Mouse (Mus musculus) CD4-positive, CD25-positive, alpha-beta regulatory T cell, adult 2 months (primary cell): Measurements from ENCODE around the gene Pidd1.

ENCODE experiments used
- DNase-seq: peaks from one replicate; pipeline ENCODE4 v3.0.0-alpha.2; 2012; ENCODE audit warnings: low read depth, low spot score

The Pidd1 gene

DNA sequence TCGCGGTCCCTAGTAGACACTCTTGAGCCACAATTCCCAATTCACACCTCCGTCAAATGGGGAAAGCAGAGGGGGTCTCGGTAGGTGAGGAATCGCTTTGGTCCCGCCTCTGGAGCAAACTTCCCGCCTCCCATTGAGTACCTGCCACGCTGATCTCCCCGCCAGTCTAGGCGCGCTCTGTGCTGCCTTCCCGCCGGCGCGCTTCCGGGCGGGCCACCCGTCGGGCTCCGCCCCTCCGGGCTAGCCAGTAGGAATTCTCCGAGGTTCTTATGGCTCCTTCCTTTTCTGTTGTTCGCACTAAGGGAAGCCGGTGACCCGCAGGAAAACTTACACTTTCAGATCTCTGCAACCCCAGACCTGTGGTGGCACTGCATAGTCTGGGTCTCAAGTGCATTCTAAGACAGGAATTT, at the start of gene Pidd1:
Pidd1 (minus strand) TSS at position 198 of the 410 bp plus-strand sequence.
- DNase-seq = peak; percentile 78

GRCm38 (mm10) chr7:141492738-141493137, 48.9 kb upstream of the Pidd1 start:
- no peak for DNase-seq

DNA sequence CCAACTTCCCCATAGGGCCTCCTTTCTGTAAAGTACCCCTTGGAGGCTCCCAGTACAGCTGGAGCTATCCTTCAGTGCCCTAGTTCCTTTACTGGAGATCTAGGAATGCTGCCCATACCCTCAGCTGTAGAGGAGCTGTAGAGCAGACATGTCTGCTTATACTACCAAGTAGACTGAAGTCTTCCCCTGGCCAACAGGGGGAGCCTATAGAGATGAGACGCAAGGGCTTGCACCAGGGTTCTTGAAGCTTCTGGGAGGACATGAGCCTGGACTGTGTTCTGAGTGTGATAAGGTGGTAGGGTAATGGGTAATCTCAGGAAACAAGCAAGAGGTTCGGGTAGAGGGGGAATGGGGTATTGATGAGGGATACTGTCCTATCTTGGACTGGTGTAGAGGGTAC, 47.3 kb upstream of the Pidd1 start:
- DNase-seq = peak; percentile 35

DNA sequence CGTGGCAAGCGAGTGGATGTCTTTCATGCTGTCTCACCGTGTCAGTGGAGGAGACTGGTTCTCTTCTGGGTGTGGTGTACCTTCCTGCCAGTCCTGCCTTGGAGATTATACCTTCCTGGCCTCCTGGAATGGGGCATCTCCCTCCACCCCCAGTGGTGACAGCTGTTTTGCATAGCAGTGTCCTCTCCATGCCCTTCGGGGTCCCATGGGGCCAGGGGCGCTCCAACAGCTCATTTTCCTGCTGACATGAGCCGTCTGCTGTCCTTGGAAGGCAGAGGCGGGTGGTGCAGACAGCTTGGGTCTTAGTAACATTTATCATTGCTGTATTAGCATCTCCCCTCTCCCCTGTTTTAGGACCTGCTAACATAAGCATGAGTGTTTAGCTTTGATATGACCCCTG, 43.3 kb upstream of the Pidd1 start:
- DNase-seq = no peak

- DNase-seq = no peak
These were observed 42.4 kb upstream of the Pidd1 start for GRCm38 (mm10) chr7:141486239-141486638.

- DNase-seq = no peak
These were observed 41.8 kb upstream of the Pidd1 start for GRCm38 (mm10) chr7:141485606-141486005.

GRCm38 (mm10) chr7:141485186-141485585, 41.4 kb upstream of the Pidd1 start:
- DNase-seq = no peak

DNA sequence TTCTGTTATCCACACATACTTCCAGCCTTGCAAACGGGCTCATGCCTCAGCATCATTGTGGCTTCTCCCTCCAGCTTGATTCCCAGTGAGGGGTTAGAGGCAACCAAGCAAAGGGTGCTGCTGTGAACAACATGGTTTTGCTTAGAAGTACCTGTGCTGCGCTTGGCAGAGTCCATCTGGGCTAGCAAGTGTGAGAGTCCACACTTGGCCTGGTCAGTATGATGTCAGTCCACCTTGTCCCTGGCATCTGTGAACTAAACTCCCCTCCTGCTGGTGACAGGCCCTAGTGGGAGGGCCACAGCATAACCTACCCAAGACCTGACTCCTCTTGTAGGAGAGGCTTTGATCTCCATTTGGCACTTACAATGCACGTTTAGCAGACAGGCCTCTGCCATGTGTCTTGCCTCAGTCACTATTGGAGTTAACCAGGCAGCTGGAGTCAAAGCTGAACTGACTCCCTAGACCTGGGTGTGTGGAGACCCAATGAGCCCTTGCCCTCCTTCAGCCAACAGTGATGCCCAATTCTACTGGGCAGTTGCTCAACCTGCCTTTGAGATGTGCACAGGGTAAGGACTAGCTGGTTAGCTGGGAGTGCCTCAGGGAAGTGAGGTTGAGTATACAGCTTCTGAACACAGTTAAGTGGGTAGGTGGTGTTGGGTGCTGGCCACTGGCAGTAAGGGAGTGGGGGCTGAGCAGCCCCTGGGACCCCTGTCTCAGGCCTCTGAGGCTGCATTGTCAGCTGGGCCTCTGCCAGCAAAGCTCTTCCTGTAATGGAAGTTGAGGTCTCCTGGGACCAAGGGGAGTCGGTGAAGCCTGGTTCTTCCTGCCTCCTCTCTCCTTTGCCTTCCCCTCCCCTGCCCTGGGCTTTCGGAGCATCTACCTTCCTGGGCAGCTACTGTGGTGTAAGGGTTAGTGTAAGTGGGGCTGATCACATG, 40.6 kb upstream of the Pidd1 start:
- no peak for DNase-seq

GRCm38 (mm10) chr7:141483114-141483653, 39.4 kb upstream of the Pidd1 start:
- no peak for DNase-seq

- DNase-seq = no peak
These were observed 38.8 kb upstream of the Pidd1 start for GRCm38 (mm10) chr7:141482531-141483024.

GRCm38 (mm10) chr7:141481498-141482401, 37.9 kb upstream of the Pidd1 start:
- DNase-seq = peak; percentile 73

DNA sequence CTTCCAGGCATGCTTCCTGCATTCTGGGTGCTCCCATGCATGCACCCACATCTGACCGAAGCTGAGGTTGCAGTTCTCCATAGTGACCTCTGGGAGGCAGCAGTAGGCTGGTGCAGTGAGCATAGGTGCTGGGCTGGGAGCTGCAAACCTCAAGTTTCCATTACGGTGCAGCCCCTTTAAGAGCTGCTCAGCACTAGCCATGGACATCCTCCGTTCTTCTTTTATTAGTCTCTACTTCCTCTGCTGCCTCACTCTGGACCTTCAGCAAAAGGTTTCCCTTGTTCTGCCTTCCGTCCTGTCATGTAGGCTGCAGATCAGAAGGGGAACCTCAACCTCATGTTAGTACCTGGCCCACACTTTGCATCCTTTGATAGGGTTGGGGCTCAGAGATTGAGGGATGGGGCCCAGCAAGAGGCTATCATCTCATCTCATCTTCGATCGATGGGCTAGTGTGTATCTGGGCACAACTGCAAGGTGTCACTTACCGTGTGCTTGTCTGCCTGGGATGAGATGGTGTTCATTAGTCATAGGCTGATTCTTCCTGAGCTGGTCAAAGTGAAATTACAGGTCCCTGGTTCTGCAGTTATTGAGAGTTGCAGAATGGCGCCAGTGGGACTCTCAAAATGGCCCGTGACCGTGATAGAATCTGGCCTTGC, 37.1 kb upstream of the Pidd1 start:
- DNase-seq = peak; percentile 92

DNA sequence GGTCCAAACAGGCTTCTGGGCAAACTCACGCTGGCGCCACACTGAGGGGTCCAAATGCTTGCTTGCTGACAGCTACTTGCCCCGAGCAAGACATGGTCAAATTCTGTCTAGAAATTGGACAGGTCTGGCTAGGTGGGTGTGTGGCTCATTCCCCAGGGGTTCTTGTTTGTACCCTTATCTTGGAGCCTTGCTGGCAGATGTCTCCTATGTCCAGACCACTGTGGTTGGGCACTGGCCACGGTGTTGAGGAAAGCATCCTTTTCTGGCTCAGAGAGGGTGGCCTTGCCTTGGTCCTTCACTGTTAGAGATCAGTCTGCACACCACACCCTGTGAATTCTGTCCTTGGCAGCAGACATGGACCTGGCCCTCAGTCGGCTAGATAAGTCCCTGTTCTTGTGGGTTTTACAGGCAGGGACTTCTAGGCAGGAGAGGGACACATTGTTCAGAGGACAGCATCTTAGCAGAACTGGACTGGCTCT, 34.5 kb upstream of the Pidd1 start:
- DNase-seq = no peak

GRCm38 (mm10) chr7:141477578-141478269, 33.9 kb upstream of the Pidd1 start:
- no peak for DNase-seq

DNA sequence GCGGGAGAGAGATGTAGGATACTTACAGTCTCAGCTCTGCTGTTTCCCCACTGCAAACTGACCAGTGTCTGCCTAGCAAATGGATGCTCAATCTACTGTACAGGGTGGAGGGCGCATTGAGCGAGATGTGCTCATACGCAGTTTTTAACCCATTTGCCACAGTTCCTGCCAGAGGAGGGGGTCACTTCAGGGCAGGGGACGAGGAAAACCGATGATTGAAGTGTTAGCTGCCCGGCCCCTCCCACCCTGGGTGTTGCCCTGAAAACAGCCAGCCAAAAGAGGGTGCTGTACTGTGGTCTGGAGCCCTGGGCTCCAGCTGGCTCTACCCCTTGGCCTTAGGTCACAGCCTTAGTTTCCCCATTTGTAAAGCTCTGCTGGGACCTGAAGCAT, 33.2 kb upstream of the Pidd1 start:
- peak; percentile 23 for DNase-seq

GRCm38 (mm10) chr7:141476226-141476980, 32.6 kb upstream of the Pidd1 start:
- peak; percentile 45 for DNase-seq

DNA sequence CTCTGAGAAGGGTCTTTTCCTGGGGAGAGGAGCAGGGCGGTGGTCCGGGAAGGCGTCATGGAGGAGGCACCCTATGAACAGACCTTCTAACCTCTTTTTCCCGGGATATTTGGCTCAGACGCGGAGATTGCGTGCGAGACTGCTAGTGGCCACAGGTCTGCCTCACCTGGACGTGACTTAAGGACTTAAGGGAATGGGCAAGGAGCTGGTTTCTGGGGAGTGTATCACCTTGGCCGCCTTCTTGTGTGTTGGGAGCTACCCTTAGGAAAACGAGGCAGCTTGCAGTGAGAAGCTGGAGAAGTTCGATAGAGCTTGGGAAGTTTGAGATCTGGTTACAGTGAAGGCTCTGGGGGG, 32.0 kb upstream of the Pidd1 start:
- no peak for DNase-seq

DNA sequence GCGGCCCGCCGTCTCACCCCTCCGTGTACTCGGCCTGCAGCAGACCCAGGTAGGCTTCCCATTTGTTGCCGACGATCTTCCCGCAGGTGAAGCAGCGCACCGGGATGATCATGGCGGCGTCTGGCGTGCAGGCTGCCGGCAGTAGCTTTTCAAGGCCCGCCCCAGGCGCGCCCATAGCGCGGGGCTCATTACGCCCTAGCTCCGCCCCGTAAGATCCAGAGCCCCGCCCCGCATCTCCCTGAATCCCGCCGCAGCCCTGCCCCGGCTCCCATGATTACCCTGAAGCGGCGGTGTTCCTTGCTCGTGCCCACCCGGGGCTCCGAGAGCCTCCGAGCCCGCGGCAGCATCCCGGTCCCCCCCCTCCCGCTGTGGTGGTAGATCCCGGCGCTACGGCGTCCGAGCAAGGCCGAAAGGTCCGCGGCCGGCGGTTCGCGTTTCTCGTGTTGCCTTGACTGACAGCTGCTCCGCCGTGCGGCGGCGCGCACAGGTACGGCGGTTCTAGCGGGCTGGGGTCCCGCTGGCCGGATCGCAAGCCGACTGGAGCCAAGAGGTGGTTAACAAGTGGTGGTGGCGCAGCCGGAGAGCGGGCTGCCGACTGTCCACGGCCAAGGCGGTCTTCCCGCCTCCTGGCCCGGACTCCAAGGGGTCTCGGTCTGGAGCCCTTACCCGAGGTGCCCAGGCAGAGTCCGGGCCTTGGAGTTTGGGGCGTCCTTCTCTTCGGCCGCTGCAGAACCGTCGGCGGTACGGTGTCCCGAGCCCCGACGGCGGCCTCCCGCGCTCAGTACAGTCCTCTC, 31.4 kb upstream of the Pidd1 start, which contains the start of the genes Polr2l and Tspan4:
Polr2l (minus strand) TSS at position 122 of the 794 bp plus-strand sequence.
Tspan4 (plus strand) TSS at position 230 of the 794 bp plus-strand sequence.
- DNase-seq = peak; percentile 90

GRCm38 (mm10) chr7:141474160-141474559, 30.3 kb upstream of the Pidd1 start:
- DNase-seq = no peak
